Mouse (Mus musculus): ENCODE results near the gene Dcps. TPM values are rescaled to one million over a fixed set of nuclear protein-coding genes. Genes with fewer than 3 reads are reported as not detected.

The Dcps gene
- polyA plus RNA-seq, 1 experiment from 2014 or later: 65.3 TPM

- no peaks in the 10 kb centered on the region for H3K27me3 ChIP-seq
- peak overlapping the region; percentile 68 for H3K9ac ChIP-seq
- WGBS: 23% methylated on average over 18 of the region's 18 CpGs
- peak overlapping the region; percentile 71 for H3K4me3 ChIP-seq
- H3K4me1 ChIP-seq: peaks cover 20% of the 10 kb centered on the region
- H3K4me2 ChIP-seq: peak overlapping the region; percentile 70
- H3K36me3 ChIP-seq: peaks cover under 1% of the 10 kb centered on the region; the same call in 1 of the 2 replicates
- no peaks in the 10 kb centered on the region for H3K9me3 ChIP-seq
- peak; percentile 35; the same call in 1 of the 2 replicates for ATAC-seq (ENCODE audit: insufficient number of reproducible peaks, low FRiP score, low TSS enrichment, low read depth)
- peak overlapping the region; percentile 74 for H3K27ac ChIP-seq
These were observed 23.3 kb upstream of the Dcps start for GRCm38 (mm10) chr9:35198945-35199771.

- ATAC-seq (ENCODE audit: insufficient number of reproducible peaks, low FRiP score, low TSS enrichment, low read depth): no peak
- H3K4me2 ChIP-seq: no peak overlapping the region
These were observed 22.5 kb upstream of the Dcps start for GRCm38 (mm10) chr9:35198351-35198750.

GRCm38 (mm10) chr9:35197625-35198024, 21.8 kb upstream of the Dcps start:
- H3K9me3 ChIP-seq: no peaks in the 10 kb centered on the region
- 0 out of 2 replicates have a peak, but pooled peaks cover 3% of the 10 kb centered on the region for H3K36me3 ChIP-seq
- peaks cover 20% of the 10 kb centered on the region for H3K4me1 ChIP-seq
- no peak for ATAC-seq (ENCODE audit: insufficient number of reproducible peaks, low FRiP score, low TSS enrichment, low read depth)
- H3K4me3 ChIP-seq: no peak overlapping the region
- no peak overlapping the region for H3K27ac ChIP-seq
- H3K4me2 ChIP-seq: no peak overlapping the region
- no peak overlapping the region for H3K9ac ChIP-seq
- no peaks in the 10 kb centered on the region for H3K27me3 ChIP-seq
- WGBS: 91% methylated on average over 3 of the region's 3 CpGs

More at GRCm38 (mm10) chr9:35198351-35198750, 22.5 kb upstream of the Dcps start:
- no peak overlapping the region for H3K27ac ChIP-seq
- H3K9ac ChIP-seq: no peak overlapping the region
- no peak overlapping the region for H3K4me3 ChIP-seq
- no peaks in the 10 kb centered on the region for H3K27me3 ChIP-seq
- no peaks in the 10 kb centered on the region for H3K9me3 ChIP-seq
- 76% methylated on average over 10 of the region's 10 CpGs for WGBS
- H3K36me3 ChIP-seq: 0 out of 2 replicates have a peak, but pooled peaks cover under 1% of the 10 kb centered on the region
- peaks cover 20% of the 10 kb centered on the region for H3K4me1 ChIP-seq

- Histone ChIP-seq H3K36me3 (peaks cover 19% of the 10 kb centered on the region; the same call in 1 of the 2 replicates), H3K27ac (no peak overlapping the region), H3K9me3 (no peaks in the 10 kb centered on the region), H3K4me2 (no peak overlapping the region), H3K4me1 (peaks cover 6% of the 10 kb centered on the region; the same call in 1 of the 2 replicates), H3K9ac (no peak overlapping the region), H3K27me3 (no peaks in the 10 kb centered on the region), H3K4me3 (no peak overlapping the region)
- WGBS: 95% methylated on average over 3 of the region's 3 CpGs
- ATAC-seq (ENCODE audit: insufficient number of reproducible peaks, low FRiP score, low TSS enrichment, low read depth): no peak
These were observed 18.2 kb upstream of the Dcps start for GRCm38 (mm10) chr9:35194048-35194447.

- no peaks in the 10 kb centered on the region for H3K4me1 ChIP-seq
- H3K36me3 ChIP-seq: peaks cover 26% of the 10 kb centered on the region; the same call in 1 of the 2 replicates
- H3K9me3 ChIP-seq: no peaks in the 10 kb centered on the region
- ATAC-seq (ENCODE audit: insufficient number of reproducible peaks, low FRiP score, low TSS enrichment, low read depth): no peak
- 73% methylated on average over 11 of the region's 11 CpGs for WGBS
- no peaks in the 10 kb centered on the region for H3K27me3 ChIP-seq
- H3K9ac ChIP-seq: no peak overlapping the region
- no peak overlapping the region for H3K27ac ChIP-seq
- no peak overlapping the region for H3K4me3 ChIP-seq
- H3K4me2 ChIP-seq: no peak overlapping the region
These were observed 17.2 kb upstream of the Dcps start for GRCm38 (mm10) chr9:35192983-35193542.

GRCm38 (mm10) chr9:35188700-35189099, 12.8 kb upstream of the Dcps start:
- peaks cover 37% of the 10 kb centered on the region for H3K36me3 ChIP-seq
- 0 out of 2 replicates have a peak, but pooled peaks have one; percentile 30 for ATAC-seq (ENCODE audit: insufficient number of reproducible peaks, low FRiP score, low TSS enrichment, low read depth)

GRCm38 (mm10) chr9:35187351-35187903, 11.6 kb upstream of the Dcps start:
- H3K27me3 ChIP-seq: no peaks in the 10 kb centered on the region
- no peak overlapping the region for H3K9ac ChIP-seq
- WGBS: 88% methylated on average over 10 of the region's 10 CpGs
- no peaks in the 10 kb centered on the region for H3K4me1 ChIP-seq
- H3K4me2 ChIP-seq: no peak overlapping the region
- peaks cover 34% of the 10 kb centered on the region for H3K36me3 ChIP-seq
- H3K27ac ChIP-seq: no peak overlapping the region
- no peak for ATAC-seq (ENCODE audit: insufficient number of reproducible peaks, low FRiP score, low TSS enrichment, low read depth)
- no peaks in the 10 kb centered on the region for H3K9me3 ChIP-seq
- H3K4me3 ChIP-seq: no peak overlapping the region

More at GRCm38 (mm10) chr9:35188700-35189099, 12.8 kb upstream of the Dcps start:
- no peaks in the 10 kb centered on the region for H3K4me1 ChIP-seq
- H3K27me3 ChIP-seq: no peaks in the 10 kb centered on the region
- no peak overlapping the region for H3K9ac ChIP-seq
- no peaks in the 10 kb centered on the region for H3K9me3 ChIP-seq
- WGBS: 75% methylated on average over 22 of the region's 22 CpGs
- no peak overlapping the region for H3K4me2 ChIP-seq
- H3K27ac ChIP-seq: no peak overlapping the region
- no peak overlapping the region for H3K4me3 ChIP-seq

GRCm38 (mm10) chr9:35186430-35186829, 10.6 kb upstream of the Dcps start:
- peaks cover 34% of the 10 kb centered on the region for H3K36me3 ChIP-seq
- ATAC-seq (ENCODE audit: insufficient number of reproducible peaks, low FRiP score, low TSS enrichment, low read depth): no peak
- no peaks in the 10 kb centered on the region for H3K4me1 ChIP-seq
- WGBS: 70% methylated on average over 4 of the region's 4 CpGs
- no peak overlapping the region for H3K4me3 ChIP-seq
- H3K27me3 ChIP-seq: no peaks in the 10 kb centered on the region
- no peak overlapping the region for H3K27ac ChIP-seq
- no peak overlapping the region for H3K9ac ChIP-seq
- no peaks in the 10 kb centered on the region for H3K9me3 ChIP-seq
- H3K4me2 ChIP-seq: no peak overlapping the region

GRCm38 (mm10) chr9:35183359-35183758, 7.5 kb upstream of the Dcps start:
- Histone ChIP-seq H3K9ac (no peak overlapping the region), H3K27me3 (no peaks in the 10 kb centered on the region), H3K9me3 (no peaks in the 10 kb centered on the region), H3K36me3 (peaks cover 12% of the 10 kb centered on the region), H3K4me3 (no peak overlapping the region), H3K4me1 (no peaks in the 10 kb centered on the region), H3K4me2 (no peak overlapping the region), H3K27ac (no peak overlapping the region)
- ATAC-seq (ENCODE audit: insufficient number of reproducible peaks, low FRiP score, low TSS enrichment, low read depth): no peak
- WGBS: 74% methylated on average over 5 of the region's 5 CpGs

- WGBS: 69% methylated on average over 2 of the region's 2 CpGs
- no peaks in the 10 kb centered on the region for H3K27me3 ChIP-seq
- H3K9me3 ChIP-seq: no peaks in the 10 kb centered on the region
- no peak overlapping the region for H3K9ac ChIP-seq
- ATAC-seq (ENCODE audit: insufficient number of reproducible peaks, low FRiP score, low TSS enrichment, low read depth): no peak
- no peaks in the 10 kb centered on the region for H3K4me1 ChIP-seq
- H3K4me3 ChIP-seq: no peak overlapping the region
- H3K4me2 ChIP-seq: no peak overlapping the region
- H3K36me3 ChIP-seq: peaks cover 9% of the 10 kb centered on the region
- H3K27ac ChIP-seq: no peak overlapping the region
These were observed 7.0 kb upstream of the Dcps start for GRCm38 (mm10) chr9:35182832-35183231.

GRCm38 (mm10) chr9:35176124-35176659, 331 bp upstream of the Dcps start:
- ATAC-seq (ENCODE audit: insufficient number of reproducible peaks, low FRiP score, low TSS enrichment, low read depth): 0 out of 2 replicates have a peak, but pooled peaks have one; percentile 7
- no peaks in the 10 kb centered on the region for H3K36me3 ChIP-seq
- 47% methylated on average over 14 of the region's 14 CpGs for WGBS
- peak overlapping the region; percentile 82 for H3K4me2 ChIP-seq
- no peak overlapping the region for H3K9ac ChIP-seq
- peaks cover 4% of the 10 kb centered on the region for H3K4me1 ChIP-seq
- H3K27me3 ChIP-seq: no peaks in the 10 kb centered on the region
- H3K27ac ChIP-seq: no peak overlapping the region
- no peaks in the 10 kb centered on the region for H3K9me3 ChIP-seq
- H3K4me3 ChIP-seq: peak overlapping the region; percentile 65
